Mouse (Mus musculus): ENCODE measurements around the gene Cept1. TPM values are rescaled to one million over a fixed set of nuclear protein-coding genes. Genes with fewer than 3 reads are reported as not detected.

Gene Cept1
- polyA plus RNA-seq, 1 experiment from 2014 or later = 35.8 TPM

GRCm38 (mm10) chr3:106462493-106462892, 85.1 kb downstream of the Cept1 start:
- no peak overlapping the region for H3K27ac ChIP-seq
- 70% methylated on average over 3 of the region's 3 CpGs for WGBS
- H3K9me3 ChIP-seq (replicated peaks) = no peaks in the 10 kb centered on the region
- H3K4me2 ChIP-seq = no peak overlapping the region
- H3K36me3 ChIP-seq (ENCODE audit: poor library complexity, severe bottlenecking) = no peaks in the 10 kb centered on the region
- no peaks in the 10 kb centered on the region for H3K4me1 ChIP-seq
- no peak overlapping the region for H3K4me3 ChIP-seq
- no peaks in the 10 kb centered on the region for H3K27me3 ChIP-seq
- ATAC-seq = no peak
- H3K9ac ChIP-seq = no peak overlapping the region

GRCm38 (mm10) chr3:106462059-106462470, 85.5 kb downstream of the Cept1 start:
- Histone ChIP-seq H3K4me3 (no peak overlapping the region), H3K27me3 (no peaks in the 10 kb centered on the region), H3K9me3 (replicated peaks) (no peaks in the 10 kb centered on the region), H3K4me2 (no peak overlapping the region), H3K4me1 (no peaks in the 10 kb centered on the region), H3K36me3 (ENCODE audit: poor library complexity, severe bottlenecking) (no peaks in the 10 kb centered on the region), H3K27ac (no peak overlapping the region), H3K9ac (no peak overlapping the region)
- 94% methylated on average over 2 of the region's 2 CpGs for WGBS
- ATAC-seq = no peak

GRCm38 (mm10) chr3:106457298-106457869, 90.2 kb downstream of the Cept1 start:
- H3K27ac ChIP-seq = no peak overlapping the region
- no peak overlapping the region for H3K4me2 ChIP-seq
- no peak overlapping the region for H3K4me3 ChIP-seq
- no peak for ATAC-seq
- H3K27me3 ChIP-seq = no peaks in the 10 kb centered on the region
- H3K9me3 ChIP-seq (replicated peaks) = no peaks in the 10 kb centered on the region
- no peak overlapping the region for H3K9ac ChIP-seq
- 80% methylated on average over 2 of the region's 2 CpGs for WGBS
- no peaks in the 10 kb centered on the region for H3K36me3 ChIP-seq (ENCODE audit: poor library complexity, severe bottlenecking)
- H3K4me1 ChIP-seq = no peaks in the 10 kb centered on the region

- WGBS = 80% methylated on average over 4 of the region's 4 CpGs
- ATAC-seq = no peak
Observed at GRCm38 (mm10) chr3:106452616-106453015, 95.0 kb downstream of the Cept1 start.

More at GRCm38 (mm10) chr3:106452616-106453015, 95.0 kb downstream of the Cept1 start:
- no peak overlapping the region for H3K27ac ChIP-seq
- H3K36me3 ChIP-seq (ENCODE audit: poor library complexity, severe bottlenecking) = no peaks in the 10 kb centered on the region
- no peak overlapping the region for H3K4me2 ChIP-seq
- H3K4me3 ChIP-seq = no peak overlapping the region
- no peaks in the 10 kb centered on the region for H3K9me3 ChIP-seq (replicated peaks)
- no peaks in the 10 kb centered on the region for H3K4me1 ChIP-seq
- H3K9ac ChIP-seq = no peak overlapping the region
- no peaks in the 10 kb centered on the region for H3K27me3 ChIP-seq

Other genes with a start within 250 kb of the Cept1 start
- not detected in 2 replicates for gene Chil6, start 141.6 kb downstream of the Cept1 start, polyA plus RNA-seq (2015; fragmentation: Nextera tagmentation; extraction: Ambion mirVana)
- 0.25 and 0.55 TPM in 2 replicates for gene Dennd2d, start 65.4 kb downstream of the Cept1 start, polyA plus RNA-seq (2015; fragmentation: Nextera tagmentation; extraction: Ambion mirVana)
- gene Dram2, start within 50 bp of the Cept1 start, polyA plus RNA-seq (2015; fragmentation: Nextera tagmentation; extraction: Ambion mirVana) = 41.0 and 42.6 TPM in 2 replicates
- 17.6 and 20.3 TPM in 2 replicates for gene Lrif1, start 137.2 kb upstream of the Cept1 start, polyA plus RNA-seq (2015; fragmentation: Nextera tagmentation; extraction: Ambion mirVana)
- 2.2 TPM in 2 replicates for gene Cd53, start 242.3 kb upstream of the Cept1 start, polyA plus RNA-seq (2015; fragmentation: Nextera tagmentation; extraction: Ambion mirVana)